Mouse (Mus musculus): ENCODE measurements around the gene Srbd1. TPM values are rescaled to one million over a fixed set of nuclear protein-coding genes. Genes with fewer than 3 reads are reported as not detected.
A peak's percentile ranks its signal among the peaks of the same experiment; 100 is the strongest.

Srbd1 gene
- total and polyA plus RNA-seq, 2 experiments from 2014 or later = 7.4 to 12.1 TPM

DNA sequence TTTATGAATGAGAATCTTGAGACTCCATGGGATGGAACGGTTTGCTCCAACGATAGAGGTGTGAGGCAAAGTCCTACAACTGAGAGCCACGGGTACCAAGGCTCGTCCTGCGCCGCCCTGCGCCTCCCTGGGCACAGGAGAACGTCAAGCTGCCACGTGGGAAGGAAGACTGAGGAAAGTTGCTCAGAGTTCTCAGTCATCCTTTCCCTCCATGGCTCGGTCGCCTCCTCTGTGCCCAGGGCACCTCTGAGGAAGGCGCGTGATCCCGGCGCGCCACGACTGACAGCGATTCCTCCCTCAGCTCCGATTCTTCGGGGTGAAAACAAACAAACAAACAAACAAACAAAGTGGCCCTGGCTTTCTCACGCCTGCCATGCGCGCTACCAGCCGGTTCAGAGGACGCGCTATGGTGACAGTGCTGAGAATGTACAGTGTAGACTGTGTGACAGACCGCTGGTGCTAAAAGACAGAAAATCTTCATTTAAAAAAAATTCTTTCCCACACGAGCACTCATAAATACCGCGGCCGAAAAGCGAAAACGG, 367 bp downstream of the Srbd1 start:
- Histone ChIP-seq H3K9ac (replicated peaks; ENCODE audit: low read length) (peak overlapping the region; percentile 58), H3K4me3 (ENCODE audit: low read length) (peak overlapping the region; percentile 67), H3K9me3 (ENCODE audit: low read length) (no peaks in the 10 kb centered on the region), H3K4me1 (ENCODE audit: insufficient read depth, low read length) (0 out of 2 replicates have a peak, but pooled peaks cover 5% of the 10 kb centered on the region), H3K27ac (peak overlapping the region; percentile 57), H3K27me3 (ENCODE audit: insufficient read depth, low read length) (no peaks in the 10 kb centered on the region), H3K4me2 (ENCODE audit: low read depth, low read length) (peak overlapping the region; percentile 98), H3K36me3 (ENCODE audit: insufficient read depth, low read length) (no peaks in the 10 kb centered on the region)
- DNase-seq (ENCODE audit: low spot score) (no peak), ATAC-seq (peak; percentile 88)
- TF ChIP-seq CTCF (IDR thresholded peaks at IDR 0.05; ENCODE audit: low read depth) = no peak
- whole genome bisulfite sequencing = under 1% methylated on average over 33 of the region's 33 CpGs

DNA sequence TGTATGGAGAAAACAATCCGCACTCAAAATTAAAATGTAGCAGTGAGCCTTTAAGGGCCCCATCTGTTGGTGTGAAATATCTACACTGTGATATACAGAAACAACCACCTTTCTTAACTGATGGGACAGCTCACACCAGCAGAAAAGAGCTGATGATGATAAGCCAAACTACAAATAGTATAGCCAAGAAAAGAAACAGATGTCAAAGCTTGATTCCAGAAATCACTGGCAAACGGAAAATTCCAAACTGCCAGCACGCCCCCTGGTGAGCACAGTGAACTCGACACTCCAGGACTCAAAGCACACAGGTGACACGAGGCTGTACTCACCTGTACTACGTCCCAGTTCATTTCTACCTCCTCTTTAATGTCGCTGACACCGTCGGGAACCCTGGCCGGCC, 9.1 kb downstream of the Srbd1 start:
- H3K27ac ChIP-seq = no peak overlapping the region
- H3K9ac ChIP-seq (replicated peaks; ENCODE audit: low read length) = no peak overlapping the region
- H3K4me3 ChIP-seq (ENCODE audit: low read length) = no peak overlapping the region
- H3K27me3 ChIP-seq (ENCODE audit: insufficient read depth, low read length) = no peaks in the 10 kb centered on the region
- no peaks in the 10 kb centered on the region for H3K9me3 ChIP-seq (ENCODE audit: low read length)
- no peak for ATAC-seq
- WGBS = 81% methylated on average over 10 of the region's 10 CpGs
- peak; percentile 31; the same call in 1 of the 2 replicates for TF ChIP-seq CTCF (IDR thresholded peaks at IDR 0.05; ENCODE audit: low read depth)
- H3K4me1 ChIP-seq (ENCODE audit: insufficient read depth, low read length) = no peaks in the 10 kb centered on the region
- peak; percentile 10 for DNase-seq (ENCODE audit: low spot score)
- H3K4me2 ChIP-seq (ENCODE audit: low read depth, low read length) = no peak overlapping the region
- peaks cover 40% of the 10 kb centered on the region for H3K36me3 ChIP-seq (ENCODE audit: insufficient read depth, low read length)

- no peak for TF ChIP-seq CTCF (IDR thresholded peaks at IDR 0.05; ENCODE audit: low read depth)
- H3K4me3 ChIP-seq (ENCODE audit: low read length) = no peak overlapping the region
- 85% methylated on average over 6 of the region's 6 CpGs for WGBS
- no peak for ATAC-seq
- H3K9me3 ChIP-seq (ENCODE audit: low read length) = no peaks in the 10 kb centered on the region
- H3K4me2 ChIP-seq (ENCODE audit: low read depth, low read length) = no peak overlapping the region
- DNase-seq (ENCODE audit: low spot score) = no peak
- H3K27ac ChIP-seq = no peak overlapping the region
- H3K9ac ChIP-seq (replicated peaks; ENCODE audit: low read length) = no peak overlapping the region
- peaks cover 40% of the 10 kb centered on the region for H3K36me3 ChIP-seq (ENCODE audit: insufficient read depth, low read length)
- H3K4me1 ChIP-seq (ENCODE audit: insufficient read depth, low read length) = no peaks in the 10 kb centered on the region
- H3K27me3 ChIP-seq (ENCODE audit: insufficient read depth, low read length) = no peaks in the 10 kb centered on the region
These were observed 10.5 kb downstream of the Srbd1 start for GRCm38 (mm10) chr17:86134461-86134860.

DNA sequence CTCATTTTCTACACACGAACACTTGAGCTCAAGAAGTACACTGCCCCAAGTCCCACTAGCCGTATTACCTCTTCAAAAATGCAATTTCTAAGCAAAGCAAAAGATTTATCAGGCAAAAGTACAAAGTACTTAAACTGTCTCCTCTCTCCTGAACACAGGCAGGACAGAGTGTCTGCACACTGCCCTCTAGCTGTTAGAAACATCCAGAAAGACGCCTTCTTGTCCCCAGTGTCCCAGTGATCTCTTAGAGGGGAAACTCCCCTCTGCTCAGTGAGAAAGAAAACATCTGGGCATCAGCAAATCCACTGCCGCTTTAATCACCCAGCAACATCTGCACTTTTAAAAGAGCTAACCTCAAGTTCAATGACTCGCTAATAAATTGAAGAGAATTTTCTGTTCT, 12.4 kb downstream of the Srbd1 start:
- Histone ChIP-seq H3K27ac (no peak overlapping the region), H3K9ac (replicated peaks; ENCODE audit: low read length) (no peak overlapping the region), H3K4me1 (ENCODE audit: insufficient read depth, low read length) (no peaks in the 10 kb centered on the region), H3K4me3 (ENCODE audit: low read length) (no peak overlapping the region), H3K4me2 (ENCODE audit: low read depth, low read length) (no peak overlapping the region), H3K36me3 (ENCODE audit: insufficient read depth, low read length) (peaks cover 23% of the 10 kb centered on the region), H3K9me3 (ENCODE audit: low read length) (no peaks in the 10 kb centered on the region), H3K27me3 (ENCODE audit: insufficient read depth, low read length) (no peaks in the 10 kb centered on the region)
- TF ChIP-seq CTCF (IDR thresholded peaks at IDR 0.05; ENCODE audit: low read depth) = peak; percentile 51
- ATAC-seq (no peak), DNase-seq (ENCODE audit: low spot score) (peak; percentile 14)
- 79% methylated on average over 5 of the region's 5 CpGs for WGBS

- Histone ChIP-seq H3K36me3 (ENCODE audit: insufficient read depth, low read length) (no peaks in the 10 kb centered on the region; the same call in 1 of the 2 replicates), H3K27ac (no peak overlapping the region), H3K9me3 (ENCODE audit: low read length) (no peaks in the 10 kb centered on the region), H3K9ac (replicated peaks; ENCODE audit: low read length) (no peak overlapping the region), H3K4me3 (ENCODE audit: low read length) (no peak overlapping the region), H3K4me1 (ENCODE audit: insufficient read depth, low read length) (no peaks in the 10 kb centered on the region), H3K4me2 (ENCODE audit: low read depth, low read length) (no peak overlapping the region), H3K27me3 (ENCODE audit: insufficient read depth, low read length) (no peaks in the 10 kb centered on the region)
- no peak for TF ChIP-seq CTCF (IDR thresholded peaks at IDR 0.05; ENCODE audit: low read depth)
- DNase-seq (ENCODE audit: low spot score) (no peak), ATAC-seq (no peak)
- 96% methylated on average over 5 of the region's 5 CpGs for WGBS
These were observed 16.8 kb downstream of the Srbd1 start for GRCm38 (mm10) chr17:86128198-86128597.

GRCm38 (mm10) chr17:86125908-86126307, 19.1 kb downstream of the Srbd1 start:
- H3K9ac ChIP-seq (replicated peaks; ENCODE audit: low read length) = no peak overlapping the region
- H3K4me1 ChIP-seq (ENCODE audit: insufficient read depth, low read length) = no peaks in the 10 kb centered on the region
- TF ChIP-seq CTCF (IDR thresholded peaks at IDR 0.05; ENCODE audit: low read depth) = peak; percentile 43
- no peaks in the 10 kb centered on the region for H3K9me3 ChIP-seq (ENCODE audit: low read length)
- no peaks in the 10 kb centered on the region; the same call in none of the 2 replicates for H3K36me3 ChIP-seq (ENCODE audit: insufficient read depth, low read length)
- 85% methylated on average over 5 of the region's 5 CpGs for WGBS
- ATAC-seq = no peak
- no peak overlapping the region for H3K27ac ChIP-seq
- DNase-seq (ENCODE audit: low spot score) = peak; percentile 13
- H3K4me2 ChIP-seq (ENCODE audit: low read depth, low read length) = no peak overlapping the region
- no peaks in the 10 kb centered on the region for H3K27me3 ChIP-seq (ENCODE audit: insufficient read depth, low read length)
- no peak overlapping the region for H3K4me3 ChIP-seq (ENCODE audit: low read length)

DNA sequence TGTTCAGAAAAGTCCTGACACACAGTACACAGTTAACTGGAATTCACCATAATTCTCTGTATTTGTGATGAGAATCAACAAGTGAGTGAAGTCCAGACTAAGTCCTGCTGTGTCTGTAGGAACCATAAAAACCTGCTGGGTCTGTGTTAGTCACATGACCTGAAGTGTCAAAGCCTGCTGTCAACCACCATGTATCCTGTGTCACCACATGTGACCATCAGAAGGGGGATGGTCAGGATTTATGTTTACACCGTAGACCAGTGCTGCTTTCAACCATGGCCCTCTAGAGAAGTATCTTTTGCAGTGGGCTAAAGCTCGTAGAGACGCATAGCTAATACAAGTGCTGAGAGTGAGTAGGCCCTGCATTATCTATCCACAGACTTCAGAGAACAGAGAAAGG, 21.8 kb downstream of the Srbd1 start:
- no peaks in the 10 kb centered on the region; the same call in none of the 2 replicates for H3K36me3 ChIP-seq (ENCODE audit: insufficient read depth, low read length)
- no peak overlapping the region for H3K4me3 ChIP-seq (ENCODE audit: low read length)
- no peaks in the 10 kb centered on the region for H3K9me3 ChIP-seq (ENCODE audit: low read length)
- no peak overlapping the region for H3K27ac ChIP-seq
- no peak overlapping the region for H3K4me2 ChIP-seq (ENCODE audit: low read depth, low read length)
- 95% methylated on average over 3 of the region's 3 CpGs for WGBS
- H3K9ac ChIP-seq (replicated peaks; ENCODE audit: low read length) = no peak overlapping the region
- ATAC-seq = no peak
- DNase-seq (ENCODE audit: low spot score) = no peak
- no peaks in the 10 kb centered on the region for H3K4me1 ChIP-seq (ENCODE audit: insufficient read depth, low read length)
- no peaks in the 10 kb centered on the region for H3K27me3 ChIP-seq (ENCODE audit: insufficient read depth, low read length)
- TF ChIP-seq CTCF (IDR thresholded peaks at IDR 0.05; ENCODE audit: low read depth) = no peak

Data from hindbrain, postnatal 0 days (tissue).